Mouse (Mus musculus) kidney, embryonic 14.5 days (tissue): ENCODE measurements around the gene Retreg1. TPM values are rescaled to one million over a fixed set of nuclear protein-coding genes. Genes with fewer than 3 reads are reported as not detected.
A peak's percentile ranks its signal among the peaks of the same experiment; 100 is the strongest.

Experiments used
- ATAC-seq: fragments of 200-750 bp; cut with Nextera tagmentation; 2 replicates; pipeline ENCODE4 v1.8.0; 2017; ENCODE audit warnings: moderate number of reproducible peaks, mild to moderate bottlenecking, moderate TSS enrichment, moderate library complexity; ENCODE audit not compliant: low FRiP score, low TSS enrichment
- H3K27ac ChIP-seq: fragments of 300-500 bp; sonication (generic); 2 replicates; pipeline ENCODE4 v1.5.1; 2014; ENCODE audit warnings: low read depth, mild to moderate bottlenecking, low read length, moderate library complexity, mixed read lengths
- H3K27me3 ChIP-seq: fragments of 300-500 bp; sonication (generic); 2 replicates; pipeline ENCODE4 v1.6.1; 2014; ENCODE audit warnings: mild to moderate bottlenecking, low read length; ENCODE audit not compliant: control insufficient read depth, insufficient read depth
- H3K36me3 ChIP-seq: fragments of 300-500 bp; sonication (generic); 2 replicates; pipeline ENCODE4 v1.6.1; 2014; ENCODE audit warnings: low read length, mixed read lengths; ENCODE audit not compliant: control insufficient read depth, insufficient read depth
- H3K4me1 ChIP-seq: fragments of 300-500 bp; sonication (generic); 2 replicates; pipeline ENCODE4 v1.6.1; 2014; ENCODE audit warnings: low read length, mixed read lengths; ENCODE audit not compliant: control insufficient read depth, insufficient read depth
- H3K4me2 ChIP-seq: fragments of 300-500 bp; sonication (generic); replicated peaks from 2 replicates; pipeline ENCODE4 v1.6.1; 2014; ENCODE audit warnings: low read depth, mild to moderate bottlenecking, low read length
- H3K4me3 ChIP-seq: fragments of 300-500 bp; sonication (generic); 2 replicates; pipeline ENCODE4 v1.5.1; 2014; ENCODE audit warnings: mild to moderate bottlenecking, low read length
- H3K9ac ChIP-seq: fragments of 300-500 bp; sonication (generic); 2 replicates; pipeline ENCODE4 v1.6.1; 2014; ENCODE audit warnings: low read depth, mild to moderate bottlenecking, low read length, moderate library complexity
- H3K9me3 ChIP-seq: fragments of 300-500 bp; sonication (generic); 2 replicates; pipeline ENCODE4 v1.6.1; 2016; ENCODE audit warnings: low read length; ENCODE audit not compliant: control insufficient read depth
- WGBS: fragments of 180-500 bp; shearing (Covaris S2); extraction: QIAGEN DNeasy Blood & Tissue Kit; methylation state at CpG from one replicate; pipeline ENCODE4 v1.1.7; 2014; 5-methylcytosine and 5-hydroxymethylcytosine counted together
- polyA plus RNA-seq: library from polyadenylated mRNA; unstranded; fragments of >200 nt; fragmentation: Nextera tagmentation; extraction: Ambion mirVana; gene quantifications from 2 replicates; pipeline ENCODE4 v1.2.1, GENCODE M21; 2014

Retreg1 gene
- polyA plus RNA-seq, 1 experiment from 2014 or later: 14.6 TPM

- H3K9me3 ChIP-seq: no peaks in the 10 kb centered on the region
- H3K27ac ChIP-seq: no peak overlapping the region
- H3K4me1 ChIP-seq: 0 out of 2 replicates have a peak, but pooled peaks cover 5% of the 10 kb centered on the region
- 0 out of 2 replicates have a peak, but pooled peaks have one; percentile 22 for ATAC-seq
- H3K4me2 ChIP-seq: no peak overlapping the region
- no peak overlapping the region for H3K4me3 ChIP-seq
- H3K27me3 ChIP-seq: no peaks in the 10 kb centered on the region
- H3K9ac ChIP-seq: no peak overlapping the region
- peaks cover 88% of the 10 kb centered on the region for H3K36me3 ChIP-seq
- 84% methylated on average over 21 of the region's 21 CpGs for WGBS
Observed at GRCm38 (mm10) chr15:25805336-25806110, 37.5 kb upstream of the Retreg1 start.

DNA sequence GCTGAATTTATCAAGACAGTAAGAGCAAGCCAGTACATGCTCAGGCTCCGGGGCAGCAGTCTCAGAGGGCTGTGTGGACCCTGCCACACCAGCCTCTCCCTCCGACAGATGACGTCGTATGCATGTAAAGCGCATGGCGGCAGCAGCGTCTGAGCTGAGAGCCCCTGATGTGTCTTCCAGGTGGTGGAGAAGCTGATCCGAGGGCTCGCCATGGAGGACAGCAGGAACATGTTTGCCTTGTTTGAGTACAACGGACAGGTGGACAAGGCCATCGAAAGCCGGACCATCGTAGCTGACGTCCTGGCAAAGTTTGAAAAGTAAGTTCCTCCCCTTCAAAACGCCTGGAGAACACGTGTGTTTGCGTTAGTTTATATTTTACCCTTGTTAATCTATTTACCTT is 36.6 kb upstream of the Retreg1 start:
- no peaks in the 10 kb centered on the region for H3K27me3 ChIP-seq
- WGBS: 91% methylated on average over 17 of the region's 17 CpGs
- H3K27ac ChIP-seq: no peak overlapping the region
- no peak overlapping the region for H3K4me2 ChIP-seq
- H3K36me3 ChIP-seq: peaks cover 89% of the 10 kb centered on the region
- H3K4me1 ChIP-seq: 0 out of 2 replicates have a peak, but pooled peaks cover 5% of the 10 kb centered on the region
- no peak overlapping the region for H3K4me3 ChIP-seq
- no peak for ATAC-seq
- no peak overlapping the region for H3K9ac ChIP-seq
- no peaks in the 10 kb centered on the region for H3K9me3 ChIP-seq

GRCm38 (mm10) chr15:25806878-25807277 is 36.1 kb upstream of the Retreg1 start:
- H3K9ac ChIP-seq: no peak overlapping the region
- no peak for ATAC-seq
- peaks cover 89% of the 10 kb centered on the region for H3K36me3 ChIP-seq
- no peak overlapping the region for H3K4me3 ChIP-seq
- H3K4me2 ChIP-seq: no peak overlapping the region
- H3K4me1 ChIP-seq: 0 out of 2 replicates have a peak, but pooled peaks cover 5% of the 10 kb centered on the region
- no peaks in the 10 kb centered on the region for H3K27me3 ChIP-seq
- WGBS: 90% methylated on average over 9 of the region's 9 CpGs
- no peak overlapping the region for H3K27ac ChIP-seq
- no peaks in the 10 kb centered on the region for H3K9me3 ChIP-seq

- Histone ChIP-seq H3K27ac (no peak overlapping the region), H3K4me1 (0 out of 2 replicates have a peak, but pooled peaks cover 3% of the 10 kb centered on the region), H3K9ac (no peak overlapping the region), H3K27me3 (no peaks in the 10 kb centered on the region), H3K9me3 (no peaks in the 10 kb centered on the region), H3K36me3 (peaks cover 89% of the 10 kb centered on the region), H3K4me2 (no peak overlapping the region), H3K4me3 (no peak overlapping the region)
- 89% methylated on average over 20 of the region's 20 CpGs for WGBS
- no peak for ATAC-seq
Observed at GRCm38 (mm10) chr15:25808677-25809460, 34.1 kb upstream of the Retreg1 start.

DNA sequence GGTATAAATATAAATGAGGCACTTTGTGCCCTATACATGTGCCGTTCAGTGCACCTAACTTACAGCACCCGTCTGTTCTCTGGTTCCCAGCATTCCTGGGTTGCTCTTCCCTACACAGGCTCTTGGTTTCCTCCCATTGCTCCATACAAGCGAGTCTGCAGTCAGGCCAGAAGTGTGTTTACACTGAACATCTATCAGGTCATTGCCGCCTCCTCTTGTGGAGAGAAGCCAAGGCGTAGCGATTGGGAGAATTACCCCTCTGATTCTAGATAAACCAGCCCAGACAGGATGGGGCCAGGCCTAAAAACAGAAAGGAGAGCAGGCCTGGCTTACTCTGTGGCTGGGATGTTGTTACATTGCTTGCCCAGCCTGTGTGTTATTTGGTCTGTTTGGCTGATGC is 33.3 kb upstream of the Retreg1 start:
- WGBS: 86% methylated on average over 6 of the region's 6 CpGs
- H3K27me3 ChIP-seq: no peaks in the 10 kb centered on the region
- no peak overlapping the region for H3K9ac ChIP-seq
- 0 out of 2 replicates have a peak, but pooled peaks cover under 1% of the 10 kb centered on the region for H3K9me3 ChIP-seq
- H3K36me3 ChIP-seq: peaks cover 87% of the 10 kb centered on the region
- H3K4me1 ChIP-seq: 0 out of 2 replicates have a peak, but pooled peaks cover 3% of the 10 kb centered on the region
- no peak for ATAC-seq
- H3K27ac ChIP-seq: no peak overlapping the region
- H3K4me3 ChIP-seq: no peak overlapping the region
- H3K4me2 ChIP-seq: no peak overlapping the region

DNA sequence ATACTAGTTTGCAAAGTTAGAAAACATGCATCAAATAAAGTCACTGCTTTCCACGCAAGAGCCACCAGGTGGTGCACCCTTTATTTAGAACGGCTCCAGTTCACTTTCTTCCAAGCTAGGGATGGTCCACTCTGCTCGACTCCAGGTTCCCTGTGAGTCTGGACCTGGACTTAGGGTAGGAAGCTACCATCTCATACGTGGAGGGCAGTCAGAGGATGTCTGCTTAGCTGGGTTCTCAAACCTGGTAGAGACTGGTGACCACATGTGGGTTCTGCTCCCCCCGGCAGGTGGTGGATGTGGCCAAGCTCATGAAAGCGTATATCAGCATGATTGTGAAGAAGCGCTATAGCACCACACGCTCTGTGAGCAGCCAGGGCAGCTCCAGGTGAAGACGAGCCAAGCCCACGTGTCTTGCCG is 31.1 kb upstream of the Retreg1 start:
- H3K27ac ChIP-seq: no peak overlapping the region

GRCm38 (mm10) chr15:25812479-25812878 is 30.5 kb upstream of the Retreg1 start:
- no peak for ATAC-seq
- Histone ChIP-seq H3K4me3 (no peak overlapping the region), H3K4me1 (0 out of 2 replicates have a peak, but pooled peaks cover 3% of the 10 kb centered on the region), H3K27me3 (no peaks in the 10 kb centered on the region), H3K27ac (no peak overlapping the region), H3K4me2 (no peak overlapping the region), H3K9me3 (0 out of 2 replicates have a peak, but pooled peaks cover 5% of the 10 kb centered on the region), H3K36me3 (peaks cover 62% of the 10 kb centered on the region), H3K9ac (no peak overlapping the region)
- 49% methylated on average over 12 of the region's 12 CpGs for WGBS

More for the DNA sequence above, 31.1 kb upstream of the Retreg1 start:
- Histone ChIP-seq H3K4me1 (0 out of 2 replicates have a peak, but pooled peaks cover 3% of the 10 kb centered on the region), H3K9me3 (0 out of 2 replicates have a peak, but pooled peaks cover 5% of the 10 kb centered on the region), H3K9ac (no peak overlapping the region), H3K4me2 (no peak overlapping the region), H3K4me3 (no peak overlapping the region), H3K36me3 (peaks cover 68% of the 10 kb centered on the region), H3K27me3 (no peaks in the 10 kb centered on the region)
- peak; percentile 53 for ATAC-seq
- 73% methylated on average over 11 of the region's 11 CpGs for WGBS

DNA sequence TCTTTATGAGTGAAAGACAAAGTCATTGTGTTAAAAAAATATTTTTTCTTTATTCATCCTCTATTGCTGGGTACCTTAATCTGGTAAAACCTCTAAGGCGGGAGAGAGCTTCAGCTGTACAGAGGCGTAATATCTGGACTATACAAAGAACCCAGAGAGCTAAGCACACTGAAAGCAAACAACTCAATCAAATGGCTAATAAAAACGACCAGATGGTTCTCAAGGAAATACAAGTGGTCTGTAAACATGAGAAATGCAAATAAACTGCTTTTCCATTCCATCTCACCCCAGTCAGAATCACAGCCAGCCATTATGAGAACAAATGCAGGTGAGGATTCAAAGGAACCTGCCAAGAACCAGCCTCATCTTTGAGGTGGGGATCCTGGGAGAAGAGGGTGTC is 28.4 kb upstream of the Retreg1 start:
- Histone ChIP-seq H3K27ac (no peak overlapping the region), H3K27me3 (no peaks in the 10 kb centered on the region), H3K4me1 (0 out of 2 replicates have a peak, but pooled peaks cover 3% of the 10 kb centered on the region), H3K4me3 (no peak overlapping the region), H3K36me3 (peaks cover 41% of the 10 kb centered on the region), H3K4me2 (no peak overlapping the region), H3K9ac (no peak overlapping the region), H3K9me3 (peaks cover 5% of the 10 kb centered on the region; the same call in 1 of the 2 replicates)
- 82% methylated on average over 3 of the region's 3 CpGs for WGBS
- no peak for ATAC-seq
